In genomic region chr4:51216378-51216777, GRCm38 (mm10) we compare ENCODE assay signal across 20 mouse cellular contexts. TPM values are rescaled to one million over a fixed set of nuclear protein-coding genes. Genes with fewer than 3 reads are reported as not detected.
DNase-seq lines count a peak whose midpoint lies in the region; TF ChIP-seq lines count a peak whose summit lies in the region.
"Had no signal": no experiment of that assay in that cellular context is flagged by ENCODE, and none has a peak within 500 bp of the region (broad histone marks: within the 10 kb centered on the region; RNA-seq: fewer than 3 reads in every experiment).

Gene Cylc2, plus strand, starts transcription at chr4:51216678.

- TF ChIP-seq POLR2A in testis, adult 2 months (IDR thresholded peaks at IDR 0.05; ENCODE audit: control insufficient read depth, low read depth, low read length): no peak

- no peak within 1 kb of the TSS for H3K27ac ChIP-seq in testis, adult 2 months (ENCODE audit: control insufficient read depth, insufficient read depth, low read depth, low read length)

- TF ChIP-seq CTCF in testis, adult 2 months (IDR thresholded peaks at IDR 0.05; ENCODE audit: control insufficient read depth, insufficient read depth, insufficient replicate concordance, low read depth, low read length): no peak

- no peak within 1 kb of the TSS for H3K4me3 ChIP-seq in testis, adult 2 months (ENCODE audit: control insufficient read depth, low read depth, low read length)

- no peaks in the 10 kb centered on the region for H3K27me3 ChIP-seq in testis, adult 2 months (ENCODE audit: control insufficient read depth, insufficient read depth, low read length)
- H3K27me3 ChIP-seq: CH12.LX, Patski had no signal

- H3K4me1 ChIP-seq in testis, adult 2 months (ENCODE audit: control insufficient read depth, insufficient read depth, low read length): no peaks in the 10 kb centered on the region

- H3K36me3 ChIP-seq in testis, adult 2 months (ENCODE audit: control insufficient read depth, insufficient read depth, low read length): no peaks in the 10 kb centered on the region
- H3K36me3 ChIP-seq: G1E had no signal

- no peak for DNase-seq in testis, postnatal 14 days (ENCODE audit: low spot score)
- DNase-seq: adrenal gland, adult 2 months; adrenal gland, adult 8-10 months; adrenal gland, postnatal 10 days; adrenal gland, postnatal 14 days; adrenal gland, postnatal 25 days; adrenal gland, postnatal 36 days; B cell, adult 2 months; cerebellum, adult 11 months; cerebellum, adult 11-12 months; cerebellum, adult 18-20 months; cerebellum, adult 2 months had no signal

RNA-seq across cellular contexts. Expression of gene Cylc2, which starts in this region (rescaled TPM):
- 16.4 and 20.3 TPM in 2 replicates for polyA plus RNA-seq in testis, adult 2 months (2012; rRNA removed)
- polyA plus RNA-seq: activated CD4-positive, CD25-positive, alpha-beta regulatory T cell, adult 4 months; adrenal gland, adult 2 months; brain, embryonic 14.5 days; C2C12; CD4-positive, CD25-positive, alpha-beta regulatory T cell, adult 4 months; cerebellum, adult 2 months; G1E; Patski had no signal
